Mouse (Mus musculus): ENCODE measurements at regions not wholly inside any gene's neighbourhood (a gene's known extent, or its start where the extent isn't known, plus 50 kb on each side); places are given as distances from the start of the nearest gene placed in this dataset.

DNA sequence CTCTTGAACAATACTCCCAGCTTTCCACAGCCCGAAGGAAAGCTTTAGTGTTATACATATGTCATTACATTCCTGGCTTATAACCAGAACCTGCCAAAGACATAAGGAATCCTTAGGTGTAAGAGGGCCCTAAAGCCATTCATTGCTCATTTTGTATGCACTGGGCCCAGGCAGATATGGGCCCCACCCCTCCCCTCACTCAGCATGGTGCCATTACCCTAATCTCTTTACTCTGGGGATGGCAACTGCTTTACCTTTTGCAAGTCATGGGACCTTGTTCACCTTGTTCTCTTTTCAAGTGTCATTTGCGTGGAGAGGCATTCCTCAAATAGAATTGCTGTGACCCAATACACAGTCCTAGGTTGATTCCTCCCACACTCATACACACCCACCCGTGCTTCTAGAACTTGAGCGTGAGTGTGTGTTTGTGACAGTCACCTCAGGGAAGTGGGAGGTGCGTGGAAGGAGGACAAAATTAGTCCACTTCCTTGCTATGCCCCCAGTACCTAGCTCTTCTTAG lies 419.5 kb upstream of the Cdh4 start:
- no peak for TF ChIP-seq CTCF (IDR thresholded peaks at IDR 0.05; ENCODE audit: borderline replicate concordance, insufficient read depth, low read depth, low read length)
- TF ChIP-seq POLR2A (IDR thresholded peaks at IDR 0.05; ENCODE audit: borderline replicate concordance, insufficient read depth, low read length) = no peak
